Mouse (Mus musculus): ENCODE results near the gene Acadvl.

Gene Acadvl

DNA sequence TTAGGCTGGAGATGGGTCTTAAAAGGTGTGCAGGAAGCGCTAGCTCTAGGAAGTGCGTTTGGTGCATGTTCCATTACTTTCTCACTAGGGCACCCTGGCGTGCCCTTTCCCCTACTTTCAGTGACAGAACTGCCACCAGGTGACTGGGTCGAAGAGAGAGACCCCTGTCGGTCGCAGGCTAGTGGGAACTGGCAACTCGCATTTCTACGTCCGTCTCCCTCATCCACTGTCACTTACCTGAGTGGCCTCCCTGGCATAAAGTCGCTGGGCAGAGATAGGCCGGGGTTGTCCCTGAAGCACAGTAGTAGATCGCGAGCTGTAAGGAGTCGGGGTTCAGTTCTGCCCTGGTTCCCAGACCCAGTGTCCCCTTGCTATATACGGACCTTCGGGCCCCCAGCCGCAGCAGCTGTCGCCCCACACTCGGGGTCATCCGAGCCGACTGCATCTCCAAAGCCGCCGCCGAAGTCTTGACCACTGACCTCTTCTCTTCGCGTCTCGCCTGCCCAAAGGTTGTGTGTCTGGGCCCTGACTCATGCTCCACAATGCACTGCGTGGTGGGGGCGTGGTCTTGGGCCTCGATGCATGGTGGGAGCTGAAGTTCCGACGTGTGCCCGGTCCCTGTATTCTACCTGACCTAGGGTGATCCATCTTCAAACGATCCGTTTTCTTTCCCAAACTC, at the start of gene Acadvl:
Gene Acadvl, minus strand, starts transcription at position 532 of the 679 bp plus-strand sequence.
- peak; percentile 93 to 97 for DNase-seq (ENCODE audit: inconsistent age in 2 of 2, low spot score in 1 of 2)

- DNase-seq (ENCODE audit: inconsistent age in 2 of 2, low spot score in 1 of 2): no peak
Observed at GRCm38 (mm10) chr11:70063053-70063452, 47.8 kb upstream of the Acadvl start.

DNA sequence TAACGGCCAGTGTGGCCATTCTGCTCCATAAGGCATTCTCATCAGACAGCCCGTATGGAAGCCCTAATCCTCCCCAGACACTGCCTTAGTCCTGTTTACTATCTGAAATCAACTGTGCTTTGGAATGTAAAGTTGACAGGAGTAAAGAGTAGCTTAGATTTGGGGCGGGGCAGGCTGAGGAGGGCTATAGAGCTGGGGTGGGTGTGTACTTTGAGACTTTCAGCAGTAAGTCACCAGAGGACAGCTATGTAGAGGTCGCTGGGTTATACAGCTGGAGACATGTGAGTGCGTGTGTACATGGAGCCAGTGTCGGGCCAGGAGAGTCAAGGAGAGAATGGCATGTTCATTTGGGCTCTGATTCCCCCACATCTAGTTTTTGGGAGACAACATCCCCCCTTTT, 44.7 kb upstream of the Acadvl start:
- no peak for DNase-seq (ENCODE audit: inconsistent age in 2 of 2, low spot score in 1 of 2)

GRCm38 (mm10) chr11:70057805-70058204, 42.6 kb upstream of the Acadvl start:
- no peak for DNase-seq (ENCODE audit: inconsistent age in 2 of 2, low spot score in 1 of 2)

DNA sequence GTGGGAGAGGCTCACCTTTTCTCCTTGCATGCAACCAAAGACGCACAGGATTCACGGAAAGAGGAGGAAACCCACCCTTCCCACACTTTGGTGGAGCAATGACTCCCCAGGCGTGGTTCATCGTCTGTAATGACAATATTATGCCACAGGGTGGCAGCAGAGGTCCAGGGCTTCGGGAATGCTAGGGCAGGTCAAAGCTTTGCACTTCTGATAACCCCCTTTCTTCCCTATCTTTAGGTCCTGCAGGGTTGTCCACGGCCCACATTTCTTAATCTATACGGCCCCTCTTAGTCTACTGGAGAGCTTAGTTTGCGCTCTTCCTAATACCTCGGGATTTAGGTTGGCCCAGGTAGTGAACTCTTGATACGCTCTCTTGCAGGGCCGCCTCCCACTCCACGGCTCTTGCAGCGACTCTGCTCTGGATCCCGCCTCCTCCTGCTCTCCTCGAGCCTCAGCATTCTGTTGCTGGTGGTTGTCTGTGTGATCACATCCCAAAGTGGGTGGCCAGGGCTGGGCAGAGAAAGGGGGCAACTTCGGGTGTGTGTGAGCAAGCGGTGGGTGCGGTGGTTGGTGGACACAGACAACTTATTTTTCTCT, 40.5 kb upstream of the Acadvl start:
- DNase-seq (ENCODE audit: inconsistent age in 2 of 2, low spot score in 1 of 2): peak; percentile 65 to 91

- no peak for DNase-seq (ENCODE audit: inconsistent age in 2 of 2, low spot score in 1 of 2)
Observed at GRCm38 (mm10) chr11:70053898-70054570, 38.8 kb upstream of the Acadvl start, which contains the start of gene Asgr1. Gene Asgr1, plus strand, starts transcription at chr11:70054085.

- DNase-seq (ENCODE audit: inconsistent age in 2 of 2, low spot score in 1 of 2): no peak
Observed at GRCm38 (mm10) chr11:70053156-70053555, 37.9 kb upstream of the Acadvl start.

DNA sequence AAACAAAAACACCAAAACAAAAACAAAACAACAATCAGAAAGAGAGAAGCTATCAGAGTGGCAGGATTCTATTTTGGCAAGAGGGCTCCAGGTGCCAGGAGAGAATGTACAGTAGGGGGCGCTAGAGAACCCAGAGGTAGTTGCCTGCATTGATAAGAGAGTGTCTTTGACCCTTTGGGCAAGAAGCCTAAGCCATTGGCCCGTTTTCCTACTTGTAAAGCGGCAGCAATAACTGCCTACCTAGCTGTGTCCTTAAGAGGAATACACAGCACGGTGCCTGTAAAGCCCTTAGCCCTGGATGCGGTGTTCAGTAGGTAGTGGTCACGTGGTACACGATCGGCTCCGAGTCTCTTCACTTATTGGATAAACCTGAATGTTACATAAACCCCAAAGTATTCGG, 34.6 kb upstream of the Acadvl start:
- DNase-seq (ENCODE audit: inconsistent age in 2 of 2, low spot score in 1 of 2): peak in 1 of 2 experiments; percentile 61

DNA sequence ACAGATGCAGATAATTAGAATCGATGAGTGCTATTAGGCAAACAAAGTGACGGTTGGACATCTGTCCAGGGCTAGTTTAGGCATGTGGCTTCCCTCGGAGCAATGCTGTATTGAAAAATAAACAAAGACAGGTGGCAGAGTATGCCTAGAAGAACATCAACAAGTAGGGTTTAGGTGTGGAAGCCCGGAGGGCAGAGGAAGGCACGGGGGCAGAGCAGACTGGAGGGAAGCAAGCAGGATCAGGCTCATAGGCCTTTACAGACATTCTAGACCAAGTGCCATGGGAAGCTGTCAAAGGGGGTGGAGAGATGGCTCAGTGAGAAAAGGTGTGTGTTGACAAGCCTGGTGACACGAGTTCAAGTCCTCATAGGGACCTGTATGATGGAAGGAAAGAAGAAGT, 34.2 kb upstream of the Acadvl start:
- DNase-seq (ENCODE audit: inconsistent age in 2 of 2, low spot score in 1 of 2): no peak

DNA sequence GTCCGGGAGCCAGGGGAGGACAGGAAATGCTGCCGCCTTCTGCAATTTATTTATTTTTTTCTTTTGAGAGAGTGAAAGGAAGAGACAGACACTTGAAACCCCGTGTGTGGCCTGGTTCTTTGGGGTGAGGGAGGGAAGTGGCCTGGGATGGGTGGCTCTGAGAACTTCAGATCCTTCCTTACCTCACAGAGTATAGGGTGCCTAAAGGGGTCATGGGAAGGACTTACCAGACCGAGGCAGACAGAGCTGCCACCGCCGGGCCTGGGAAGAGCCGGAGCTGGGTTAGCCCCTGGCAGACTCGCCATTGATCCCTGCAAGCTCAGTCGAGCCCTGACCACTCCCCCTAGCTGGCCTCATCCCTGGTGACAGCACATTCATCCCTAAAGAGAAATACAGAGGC, 30.2 kb upstream of the Acadvl start:
- no peak for DNase-seq (ENCODE audit: inconsistent age in 2 of 2, low spot score in 1 of 2)

DNA sequence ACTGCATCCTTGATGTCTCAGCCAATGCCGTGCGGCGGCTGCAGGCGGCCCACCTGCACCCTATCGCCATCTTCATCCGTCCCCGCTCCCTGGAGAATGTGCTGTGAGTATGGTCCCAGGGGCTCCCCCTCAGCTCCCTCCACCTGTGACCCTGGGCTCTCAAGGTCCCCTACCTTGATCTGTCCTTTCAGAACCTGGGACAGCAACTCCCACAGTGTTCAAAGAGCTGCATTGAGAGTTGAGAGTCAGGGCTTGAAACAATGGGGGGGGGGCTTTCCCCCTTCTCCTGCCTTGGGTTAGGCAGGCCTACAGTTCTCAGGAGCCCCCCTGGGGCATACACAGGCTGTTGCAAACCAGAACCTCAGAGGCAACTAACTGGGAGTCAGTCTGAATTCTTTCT, 28.5 kb upstream of the Acadvl start:
- DNase-seq (ENCODE audit: inconsistent age in 2 of 2, low spot score in 1 of 2): no peak

DNA sequence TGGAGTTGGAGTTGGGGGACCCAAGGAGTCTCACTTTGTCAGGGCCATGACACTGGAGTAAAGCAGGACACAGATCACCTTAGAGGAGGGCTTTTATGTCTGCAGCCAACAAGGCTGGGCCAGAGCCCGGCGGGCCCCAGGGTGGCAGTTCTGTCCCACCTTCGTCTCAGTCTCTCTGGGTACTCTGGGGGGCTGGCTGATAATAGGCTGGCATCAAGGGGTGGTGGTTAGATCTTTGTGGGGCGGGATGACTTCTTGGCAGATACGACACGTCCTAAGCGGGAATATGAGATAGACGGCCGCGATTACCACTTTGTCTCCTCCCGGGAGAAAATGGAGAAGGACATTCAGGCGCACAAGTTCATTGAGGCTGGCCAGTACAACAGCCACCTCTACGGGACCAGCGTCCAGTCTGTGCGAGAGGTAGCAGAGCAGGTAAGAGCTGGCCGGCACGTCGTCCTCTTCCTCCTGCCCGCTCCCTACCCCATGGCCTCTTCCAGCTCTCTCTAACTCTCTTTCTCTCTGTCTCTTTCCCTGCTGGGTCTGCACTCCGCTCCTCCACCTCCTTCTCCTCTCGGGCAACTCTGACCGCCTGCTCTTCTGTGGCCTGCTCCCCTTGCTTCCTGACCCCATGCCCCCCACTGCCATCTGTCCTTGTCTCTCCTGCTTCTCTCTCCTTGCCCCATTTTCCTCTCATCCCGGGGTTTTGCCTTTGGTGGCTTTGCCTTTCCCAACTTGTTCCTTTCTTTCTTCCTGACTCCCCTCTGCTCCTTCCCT, 27.3 kb upstream of the Acadvl start:
- no peak for DNase-seq (ENCODE audit: inconsistent age in 2 of 2, low spot score in 1 of 2)

DNA sequence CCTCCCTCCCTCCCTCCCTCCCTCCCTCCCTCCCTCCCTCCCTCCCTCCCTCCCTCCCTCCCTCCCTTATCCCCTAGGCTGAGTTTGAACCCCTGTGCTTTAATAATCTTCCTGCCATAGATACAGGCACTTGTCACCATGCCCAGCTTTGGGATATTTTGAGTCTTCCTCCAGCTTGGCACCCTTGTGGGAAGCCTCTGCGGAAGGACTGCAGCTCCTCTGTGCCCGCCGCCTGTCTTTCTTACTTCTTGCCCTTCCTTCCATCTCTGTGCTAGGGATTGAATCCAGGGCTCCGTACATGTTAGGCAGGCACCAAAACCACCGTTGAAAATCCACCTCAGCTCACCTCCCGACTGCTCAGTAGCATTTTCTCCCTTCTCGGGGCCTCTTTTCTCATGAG, 25.0 kb upstream of the Acadvl start:
- DNase-seq (ENCODE audit: inconsistent age in 2 of 2, low spot score in 1 of 2): no peak

- no peak for DNase-seq (ENCODE audit: inconsistent age in 2 of 2, low spot score in 1 of 2)
Observed at GRCm38 (mm10) chr11:70039631-70040030, 24.4 kb upstream of the Acadvl start.

GRCm38 (mm10) chr11:70038174-70038573, 23.0 kb upstream of the Acadvl start:
- no peak for DNase-seq (ENCODE audit: inconsistent age in 2 of 2, low spot score in 1 of 2)

DNA sequence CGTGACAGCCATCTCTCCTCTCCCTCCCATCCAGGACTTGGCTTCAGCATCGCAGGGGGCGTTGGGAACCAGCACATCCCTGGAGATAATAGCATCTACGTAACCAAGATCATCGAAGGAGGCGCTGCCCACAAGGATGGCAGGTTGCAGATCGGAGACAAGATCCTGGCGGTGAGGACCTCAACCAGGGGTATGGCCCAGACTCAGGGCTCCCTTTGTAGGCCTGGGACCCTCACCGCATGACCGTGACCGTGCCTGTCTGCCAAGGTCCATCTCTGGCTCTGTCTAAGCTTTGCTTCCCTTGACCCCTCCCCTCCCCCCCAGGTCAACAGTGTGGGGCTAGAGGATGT, 16.1 kb upstream of the Acadvl start:
- no peak for DNase-seq (ENCODE audit: inconsistent age in 2 of 2, low spot score in 1 of 2)

DNA sequence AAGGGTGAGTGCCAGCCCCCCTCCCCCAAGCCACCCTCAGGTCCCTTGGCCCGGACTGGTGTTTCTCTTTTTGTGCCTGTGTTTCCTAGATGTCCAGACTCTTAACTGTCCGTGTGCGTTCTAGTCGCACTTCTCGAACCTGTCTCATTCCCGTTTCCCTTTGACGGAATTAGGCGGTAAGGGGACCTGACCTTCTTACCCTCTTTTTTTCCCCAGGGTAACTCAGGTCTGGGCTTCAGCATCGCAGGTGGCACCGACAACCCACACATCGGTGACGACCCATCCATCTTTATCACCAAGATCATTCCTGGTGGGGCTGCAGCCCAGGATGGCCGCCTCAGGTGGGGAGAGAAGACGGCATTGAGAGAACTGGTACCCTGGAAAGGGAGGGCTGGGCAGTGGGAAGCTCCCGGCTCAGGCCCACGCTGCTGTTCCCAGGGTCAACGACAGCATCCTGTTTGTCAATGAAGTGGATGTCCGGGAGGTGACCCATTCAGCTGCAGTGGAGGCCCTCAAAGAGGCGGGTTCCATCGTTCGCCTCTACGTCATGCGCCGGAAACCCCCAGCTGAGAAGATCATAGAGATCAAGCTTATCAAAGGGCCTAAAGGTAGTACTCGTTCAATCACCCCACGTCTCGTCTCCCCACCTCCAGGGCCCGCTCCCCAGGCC, 15.6 kb upstream of the Acadvl start:
- no peak for DNase-seq (ENCODE audit: inconsistent age in 2 of 2, low spot score in 1 of 2)

DNA sequence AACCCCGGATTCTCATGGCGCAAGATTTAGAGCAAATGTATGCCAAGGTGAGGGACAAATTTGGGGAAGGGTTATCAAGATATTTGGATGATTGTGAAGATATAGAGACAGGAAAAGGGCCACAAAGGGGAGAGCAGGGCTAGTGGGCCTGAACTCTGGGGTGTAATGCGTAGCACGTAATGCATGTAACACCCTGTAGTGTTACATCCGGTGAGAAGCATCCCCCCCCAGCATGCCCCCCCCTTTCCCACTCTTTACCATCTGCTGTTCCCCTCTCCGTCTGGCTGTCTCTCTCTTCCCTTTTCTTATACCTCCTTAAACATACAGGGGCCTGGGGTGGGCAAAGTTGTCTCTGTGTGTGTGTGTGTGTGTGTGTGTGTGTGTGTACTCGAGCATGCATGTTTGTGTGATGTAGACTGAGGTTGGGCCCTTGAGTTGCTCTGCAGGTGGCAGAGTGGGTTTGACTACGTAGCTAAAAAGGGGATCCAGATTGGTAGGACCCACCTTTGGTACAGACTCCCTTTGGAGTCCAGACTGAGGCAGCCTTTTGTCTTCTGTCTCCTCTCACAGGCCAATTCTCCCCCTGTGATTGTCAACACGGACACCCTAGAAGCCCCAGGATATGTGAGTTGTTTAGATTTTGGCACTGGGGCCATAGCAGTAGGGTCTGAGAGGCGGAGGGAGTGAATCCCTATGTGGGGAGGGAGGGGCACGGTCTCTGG, 14.8 kb upstream of the Acadvl start:
- DNase-seq (ENCODE audit: inconsistent age in 2 of 2, low spot score in 1 of 2): no peak

DNA sequence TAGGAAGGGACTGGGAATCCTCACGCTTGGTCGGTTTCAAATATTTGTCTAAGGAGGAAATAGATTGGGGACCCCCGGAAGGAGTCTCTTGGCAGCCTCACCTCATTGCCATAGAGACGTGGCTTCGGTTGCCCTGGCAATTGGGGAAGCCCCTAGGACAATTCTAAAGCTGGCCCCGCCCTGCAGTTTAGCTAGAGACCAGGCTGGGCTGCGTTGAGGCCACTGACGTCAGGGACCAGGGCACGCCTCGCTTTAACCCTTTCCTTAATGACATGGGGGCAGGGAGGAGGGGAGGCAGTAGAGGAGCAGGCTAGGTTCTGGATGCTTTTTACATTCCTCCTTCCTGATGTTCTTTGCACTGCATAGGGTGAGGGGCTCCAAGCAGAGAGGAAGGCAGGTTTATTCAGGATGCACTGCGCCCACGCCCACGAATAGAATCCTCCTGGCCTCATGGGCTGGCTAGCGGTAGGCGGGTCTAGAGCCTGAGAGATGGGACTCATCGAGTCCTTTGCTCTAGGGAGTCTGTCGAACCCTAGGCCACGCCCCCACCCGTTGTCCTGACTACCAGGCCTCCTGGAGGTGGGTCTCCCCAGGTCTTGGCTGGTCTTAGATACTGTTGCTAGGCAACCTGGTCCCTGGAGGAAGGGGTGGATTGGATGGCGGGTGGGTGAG, 14.1 kb upstream of the Acadvl start:
- DNase-seq (ENCODE audit: inconsistent age in 2 of 2, low spot score in 1 of 2): peak; percentile 67 to 77
